Mouse (Mus musculus) midbrain, embryonic 14.5 days (tissue): ENCODE data around the gene Fam83d. TPM values are rescaled to one million over a fixed set of nuclear protein-coding genes. Genes with fewer than 3 reads are reported as not detected.

Source experiments
- ATAC-seq: fragments of 200-750 bp; cut with Nextera tagmentation; 2 replicates; pipeline ENCODE4 v1.8.0; 2017; ENCODE audit warnings: moderate number of reproducible peaks, moderate library complexity; ENCODE audit not compliant: low FRiP score, low TSS enrichment
- DNase-seq: peaks from one replicate; pipeline ENCODE4 v3.0.0-alpha.2; 2015
- H3K27ac ChIP-seq: fragments of 300-500 bp; sonication (generic); replicated peaks from 2 replicates; pipeline ENCODE4 v1.5.1; 2014; ENCODE audit warnings: mild to moderate bottlenecking, low read depth, low read length, moderate library complexity
- H3K27me3 ChIP-seq: fragments of 300-500 bp; sonication (generic); 2 replicates; pipeline ENCODE4 v1.6.1; 2014; ENCODE audit warnings: low read length, control low read depth, mixed read lengths; ENCODE audit not compliant: control insufficient read depth, insufficient read depth
- H3K36me3 ChIP-seq: fragments of 300-500 bp; sonication (generic); 2 replicates; pipeline ENCODE4 v1.6.1; 2014; ENCODE audit warnings: low read length, control low read depth; ENCODE audit not compliant: control insufficient read depth, insufficient read depth
- H3K4me1 ChIP-seq: fragments of 300-500 bp; sonication (generic); 2 replicates; pipeline ENCODE4 v1.6.1; 2014; ENCODE audit warnings: mild to moderate bottlenecking, antibody characterized with exemption, low read length, control low read depth; ENCODE audit not compliant: control insufficient read depth, insufficient read depth
- H3K4me2 ChIP-seq: fragments of 300-500 bp; sonication (generic); 2 replicates; pipeline ENCODE4 v1.6.1; 2014; ENCODE audit warnings: mild to moderate bottlenecking, low read length, moderate library complexity
- H3K4me3 ChIP-seq: fragments of 300-500 bp; sonication (generic); replicated peaks from 2 replicates; pipeline ENCODE4 v1.5.1; 2014; ENCODE audit warnings: low read depth, low read length
- H3K9ac ChIP-seq: fragments of 300-500 bp; sonication (generic); replicated peaks from 2 replicates; pipeline ENCODE4 v1.6.1; 2014; ENCODE audit warnings: mild to moderate bottlenecking, low read length, moderate library complexity
- H3K9me3 ChIP-seq: fragments of 300-500 bp; sonication (generic); 2 replicates; pipeline ENCODE4 v1.6.1; 2016; ENCODE audit warnings: low read length, control low read depth, mixed read lengths; ENCODE audit not compliant: control insufficient read depth
- WGBS: fragments of 180-500 bp; shearing (Covaris S2); extraction: QIAGEN DNeasy Blood & Tissue Kit; methylation state at CpG from one replicate; pipeline ENCODE4 v1.1.7; 2014; 5-methylcytosine and 5-hydroxymethylcytosine counted together
- polyA plus RNA-seq: library from polyadenylated mRNA; unstranded; fragments of >200 nt; fragmentation: Nextera tagmentation; extraction: Ambion mirVana; gene quantifications from 2 replicates; pipeline ENCODE4 v1.2.1, GENCODE M21; 2014

The Fam83d gene
- 5.8 and 11.7 TPM in 2 replicates for polyA plus RNA-seq

- peak within 1 kb of the TSS; percentile 56 for H3K4me3 ChIP-seq
- no peak within 1 kb of the TSS for H3K27ac ChIP-seq
- peak within 1 kb of the TSS; percentile 98 for H3K4me2 ChIP-seq
- H3K9ac ChIP-seq = peak within 1 kb of the TSS; percentile 53
- peaks cover 23% of the 10 kb centered on the region for H3K4me1 ChIP-seq
- under 1% methylated on average over 48 of the region's 48 CpGs for WGBS
- H3K9me3 ChIP-seq = no peaks in the 10 kb centered on the region
- H3K27me3 ChIP-seq = no peaks in the 10 kb centered on the region
- ATAC-seq (peak; percentile 97), DNase-seq (peak; percentile 97)
- H3K36me3 ChIP-seq = no peaks in the 10 kb centered on the region
These were observed at the start of gene Fam83d for GRCm38 (mm10) chr2:158767742-158768339. Gene Fam83d, plus strand, starts transcription at chr2:158768093.

- Histone ChIP-seq H3K27me3 (no peaks in the 10 kb centered on the region), H3K4me1 (peaks cover 4% of the 10 kb centered on the region; the same call in 1 of the 2 replicates), H3K27ac (no peak overlapping the region), H3K9me3 (no peaks in the 10 kb centered on the region), H3K4me2 (no peak overlapping the region), H3K9ac (no peak overlapping the region), H3K4me3 (no peak overlapping the region), H3K36me3 (no peaks in the 10 kb centered on the region)
- ATAC-seq (no peak), DNase-seq (no peak)
- 91% methylated on average over 12 of the region's 12 CpGs for WGBS
These were observed 48.9 kb upstream of the Fam83d start for GRCm38 (mm10) chr2:158718816-158719549.

- no peaks in the 10 kb centered on the region for H3K36me3 ChIP-seq
- no peak for DNase-seq
- no peak overlapping the region for H3K4me2 ChIP-seq
- 74% methylated on average over 16 of the region's 16 CpGs for WGBS
- H3K4me3 ChIP-seq = no peak overlapping the region
- H3K4me1 ChIP-seq = peaks cover 4% of the 10 kb centered on the region; the same call in 1 of the 2 replicates
- no peak overlapping the region for H3K27ac ChIP-seq
- no peak for ATAC-seq
- H3K9ac ChIP-seq = no peak overlapping the region
- no peaks in the 10 kb centered on the region for H3K9me3 ChIP-seq
- H3K27me3 ChIP-seq = no peaks in the 10 kb centered on the region
These were observed 47.0 kb upstream of the Fam83d start for GRCm38 (mm10) chr2:158720715-158721370.

DNA sequence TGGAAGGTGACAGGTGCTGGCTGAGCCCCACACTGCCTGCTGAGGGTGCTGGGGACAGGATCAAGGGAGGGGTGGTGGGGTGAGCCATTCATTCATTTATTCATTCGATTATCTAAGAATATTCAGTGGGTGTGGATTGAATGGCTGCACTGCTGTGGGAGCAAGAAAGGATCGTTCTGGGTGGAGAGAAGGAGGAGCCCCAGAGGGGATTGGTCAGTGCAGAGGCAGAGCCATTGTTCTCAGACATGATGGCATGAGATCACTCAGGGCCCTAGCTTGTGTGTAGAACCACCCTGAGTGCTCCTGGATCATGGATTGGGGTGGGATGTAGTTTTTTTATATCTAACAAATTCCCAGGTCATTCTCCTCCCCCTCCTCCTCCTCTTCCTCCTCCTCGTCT is 46.4 kb upstream of the Fam83d start:
- no peak overlapping the region for H3K27ac ChIP-seq
- H3K27me3 ChIP-seq = no peaks in the 10 kb centered on the region
- WGBS = 42% methylated on average over 3 of the region's 3 CpGs
- H3K4me1 ChIP-seq = peaks cover 4% of the 10 kb centered on the region; the same call in 1 of the 2 replicates
- ATAC-seq (no peak), DNase-seq (no peak)
- H3K4me2 ChIP-seq = no peak overlapping the region
- H3K4me3 ChIP-seq = no peak overlapping the region
- no peaks in the 10 kb centered on the region for H3K9me3 ChIP-seq
- no peaks in the 10 kb centered on the region for H3K36me3 ChIP-seq
- no peak overlapping the region for H3K9ac ChIP-seq

DNA sequence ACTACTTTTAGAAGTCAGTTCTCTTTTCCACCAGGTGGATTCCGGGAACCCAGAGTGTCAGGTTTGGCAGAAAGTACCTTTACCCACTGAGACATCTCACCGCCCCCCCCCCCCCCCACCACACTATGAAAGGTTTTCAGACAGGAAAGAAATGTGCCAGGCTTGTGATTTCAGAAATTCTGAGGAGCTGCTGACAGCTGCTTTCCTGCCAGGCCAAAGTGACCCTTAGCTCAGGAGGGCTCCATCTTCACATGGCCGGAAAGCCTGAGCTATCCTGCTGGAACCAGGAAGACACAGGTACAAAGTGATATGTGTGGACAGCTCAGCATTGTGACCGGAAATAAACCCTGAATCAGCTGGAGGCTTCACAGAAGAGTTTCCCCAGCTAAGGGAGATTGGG is 45.8 kb upstream of the Fam83d start:
- no peaks in the 10 kb centered on the region for H3K27me3 ChIP-seq
- no peak overlapping the region for H3K4me2 ChIP-seq
- no peak for ATAC-seq
- no peak for DNase-seq
- H3K36me3 ChIP-seq = no peaks in the 10 kb centered on the region
- no peak overlapping the region for H3K4me3 ChIP-seq
- no peak overlapping the region for H3K9ac ChIP-seq
- 94% methylated on average over 4 of the region's 4 CpGs for WGBS
- H3K4me1 ChIP-seq = peaks cover 4% of the 10 kb centered on the region; the same call in 1 of the 2 replicates
- no peak overlapping the region for H3K27ac ChIP-seq
- H3K9me3 ChIP-seq = no peaks in the 10 kb centered on the region

GRCm38 (mm10) chr2:158722991-158723551 is 44.8 kb upstream of the Fam83d start:
- Histone ChIP-seq H3K4me2 (no peak overlapping the region), H3K27ac (0 out of 2 replicates have a peak overlapping the region, but pooled peaks have one; percentile 33), H3K4me1 (peaks cover 4% of the 10 kb centered on the region; the same call in 1 of the 2 replicates), H3K4me3 (no peak overlapping the region), H3K36me3 (no peaks in the 10 kb centered on the region), H3K27me3 (no peaks in the 10 kb centered on the region), H3K9ac (no peak overlapping the region), H3K9me3 (no peaks in the 10 kb centered on the region)
- no peak for DNase-seq
- ATAC-seq = no peak
- WGBS = 65% methylated on average over 6 of the region's 6 CpGs

DNA sequence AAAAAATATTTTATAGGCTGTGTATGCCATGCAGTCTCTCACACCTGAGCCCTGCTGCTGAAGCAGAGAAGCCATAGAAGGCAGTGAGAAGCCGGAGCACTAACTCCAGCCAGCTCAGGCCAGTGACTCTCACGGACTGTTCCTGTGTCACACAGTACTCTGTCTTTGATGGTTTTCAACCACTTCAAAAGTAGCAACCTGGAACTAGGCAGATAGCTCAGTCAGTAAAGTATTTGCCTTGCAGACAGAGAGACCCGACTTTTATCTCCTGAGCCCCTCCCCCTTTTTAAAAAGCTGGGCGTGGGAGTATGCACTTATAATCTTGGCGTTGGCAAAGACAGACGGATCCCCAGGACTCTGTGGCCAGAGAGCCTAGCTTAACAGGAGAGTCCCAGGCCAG is 44.1 kb upstream of the Fam83d start:
- Histone ChIP-seq H3K4me2 (no peak overlapping the region), H3K4me3 (no peak overlapping the region), H3K4me1 (peaks cover 4% of the 10 kb centered on the region; the same call in 1 of the 2 replicates), H3K9ac (no peak overlapping the region), H3K27me3 (no peaks in the 10 kb centered on the region), H3K36me3 (no peaks in the 10 kb centered on the region), H3K9me3 (no peaks in the 10 kb centered on the region), H3K27ac (no peak overlapping the region)
- no peak for DNase-seq
- no peak for ATAC-seq
- WGBS = 51% methylated on average over 6 of the region's 6 CpGs

- ATAC-seq (no peak), DNase-seq (no peak)
- H3K9me3 ChIP-seq = no peaks in the 10 kb centered on the region
- no peak overlapping the region for H3K4me2 ChIP-seq
- no peak overlapping the region for H3K27ac ChIP-seq
- H3K4me1 ChIP-seq = peaks cover 2% of the 10 kb centered on the region; the same call in 1 of the 2 replicates
- no peak overlapping the region for H3K4me3 ChIP-seq
- no peaks in the 10 kb centered on the region for H3K27me3 ChIP-seq
- no peaks in the 10 kb centered on the region for H3K36me3 ChIP-seq
- no peak overlapping the region for H3K9ac ChIP-seq
- 72% methylated on average over 6 of the region's 6 CpGs for WGBS
These were observed 41.6 kb upstream of the Fam83d start for GRCm38 (mm10) chr2:158726252-158726651.
